Mouse (Mus musculus): ENCODE results near the gene Gm20388.

GRCm38 (mm10) chr8:122475580-122476320 lies 2565.1 kb downstream of the Gm20388 start, which contains the start of the genes Rnf166 and Ctu2:
- no peak for TF ChIP-seq CTCF (IDR thresholded peaks at IDR 0.05; ENCODE audit: insufficient read depth, low read depth, low read length)
- TF ChIP-seq POLR2A (IDR thresholded peaks at IDR 0.05; ENCODE audit: insufficient read depth, low read depth, low read length): peak; percentile 61; the same call in 1 of the 2 replicates

All from olfactory bulb, adult 2 months (tissue).